Mouse (Mus musculus) megakaryocyte, embryonic 14.5 days (primary cell): ENCODE data around the gene Tstd3.
A peak's percentile ranks its signal among the peaks of the same experiment; 100 is the strongest.

ENCODE experiments used
- FLI1 ChIP-seq: IDR thresholded peaks from 2 replicates; pipeline ENCODE4 v1.6.1; 2012; ENCODE audit warnings: low read length, inconsistent platforms, mixed read lengths
- GATA1 ChIP-seq: IDR thresholded peaks from 3 replicates; pipeline ENCODE4 v1.6.1; 2012; ENCODE audit warnings: mixed read lengths, low read length, inconsistent platforms, borderline replicate concordance

DNA sequence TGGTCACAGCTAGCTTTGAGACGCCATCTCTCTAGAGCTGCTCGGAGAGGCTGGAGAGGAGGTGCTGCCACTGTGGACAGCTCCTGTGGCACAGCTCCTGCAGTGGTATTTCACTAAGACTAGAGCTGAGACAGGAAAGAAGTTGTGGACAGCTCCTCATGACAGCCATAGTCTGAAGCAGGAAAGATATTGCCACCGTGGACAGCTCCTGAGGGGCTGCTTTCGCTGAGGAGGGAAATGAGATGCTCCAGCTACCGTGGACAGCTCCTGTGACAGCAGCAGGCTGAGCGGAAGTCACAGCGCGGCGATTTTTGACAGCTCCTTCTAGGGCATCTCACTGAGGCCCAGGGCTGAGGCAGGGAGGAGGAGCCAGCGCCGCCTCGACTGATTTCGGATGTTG is 54.9 kb downstream of the Tstd3 start:
- TF ChIP-seq GATA1 = no peak
- TF ChIP-seq FLI1 = peak; percentile 59; the same call in 1 of the 2 replicates
